Mouse (Mus musculus): ENCODE results near the gene Cldn8. TPM values are rescaled to one million over a fixed set of nuclear protein-coding genes. Genes with fewer than 3 reads are reported as not detected.

The Cldn8 gene
- polyA plus RNA-seq (2015; fragmentation: Nextera tagmentation; extraction: Ambion mirVana) = 0.06 TPM in 1 of 2 replicates, not detected in the other

DNA sequence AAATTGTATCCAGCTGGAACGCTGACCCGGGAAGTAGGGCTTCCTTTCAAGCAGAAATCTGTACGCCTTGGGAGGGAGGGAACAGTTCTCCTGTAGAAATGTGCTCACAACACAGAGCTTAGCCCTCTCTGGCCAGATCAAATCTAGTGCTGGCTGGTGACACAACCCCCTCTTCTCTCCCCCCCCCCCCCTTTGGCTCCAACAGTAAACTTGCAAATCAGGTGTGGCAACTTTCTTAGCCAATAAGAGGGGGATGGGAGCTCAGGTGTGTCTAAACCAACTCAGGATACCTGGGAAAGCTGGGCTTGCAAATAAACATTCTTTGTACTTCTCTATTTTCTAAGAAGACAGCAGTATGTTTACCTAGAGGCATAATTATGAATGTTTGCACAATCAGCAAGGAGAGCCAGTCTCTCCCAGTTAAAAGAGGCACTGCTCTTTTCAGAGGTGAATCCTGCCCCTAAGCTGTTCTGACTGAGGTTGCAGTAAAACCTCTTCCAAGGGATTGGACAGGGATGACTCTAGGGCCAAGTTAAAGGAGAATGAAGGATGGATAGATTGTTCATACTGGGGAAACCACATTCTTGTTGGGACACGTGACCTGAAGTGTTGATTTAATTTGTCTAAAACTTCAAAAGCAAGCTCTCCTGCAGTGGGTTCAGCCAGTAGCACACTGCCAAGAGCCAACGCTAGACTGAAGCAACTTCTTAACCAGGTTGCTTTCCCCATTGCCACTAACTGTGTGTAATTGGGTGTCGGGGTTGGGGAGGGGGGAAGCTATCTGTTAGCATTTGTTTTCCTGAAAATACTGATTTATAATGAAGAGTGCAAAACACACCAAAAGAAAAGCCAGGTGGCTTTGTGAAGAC is at the start of gene Cldn8:
TSS of gene Cldn8 (minus strand) at position 139 of the 869 bp plus-strand sequence.
- 80% methylated on average over 6 of the region's 6 CpGs for WGBS
- Histone ChIP-seq H3K36me3 (replicated peaks) (no peaks in the 10 kb centered on the region), H3K4me2 (no peak within 1 kb of the TSS), H3K4me1 (no peaks in the 10 kb centered on the region), H3K27ac (no peak within 1 kb of the TSS), H3K27me3 (replicated peaks) (no peaks in the 10 kb centered on the region), H3K4me3 (no peak within 1 kb of the TSS), H3K9ac (no peak within 1 kb of the TSS), H3K9me3 (no peaks in the 10 kb centered on the region)
- no peak for ATAC-seq (replicated peaks)

DNA sequence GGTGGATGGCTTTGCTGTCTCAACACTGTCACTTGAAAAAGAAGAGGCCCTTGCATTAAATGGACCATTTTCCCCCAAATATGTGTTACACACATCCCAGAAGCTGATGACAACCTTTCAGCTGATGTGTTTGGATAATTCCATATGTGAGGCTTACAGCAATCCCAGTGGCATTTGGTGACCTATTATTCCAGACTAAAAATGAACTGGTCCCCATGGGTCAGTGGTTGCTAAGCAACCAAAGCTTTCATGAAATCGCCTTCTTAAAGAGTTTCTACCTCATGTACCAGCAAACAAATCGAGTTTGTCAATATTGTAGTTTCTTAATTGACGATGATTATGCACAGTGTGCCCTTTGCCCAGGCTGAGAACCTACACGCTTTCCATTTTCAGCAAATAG is 49.7 kb upstream of the Cldn8 start:
- 42% methylated on average over 4 of the region's 4 CpGs for WGBS
- H3K36me3 ChIP-seq (replicated peaks) = no peaks in the 10 kb centered on the region
- no peak overlapping the region for H3K4me2 ChIP-seq
- H3K9me3 ChIP-seq = no peaks in the 10 kb centered on the region
- no peaks in the 10 kb centered on the region for H3K27me3 ChIP-seq (replicated peaks)
- no peak for ATAC-seq (replicated peaks)
- 0 out of 2 replicates have a peak, but pooled peaks cover 4% of the 10 kb centered on the region for H3K4me1 ChIP-seq
- no peak overlapping the region for H3K9ac ChIP-seq
- H3K27ac ChIP-seq = no peak overlapping the region
- no peak overlapping the region for H3K4me3 ChIP-seq

DNA sequence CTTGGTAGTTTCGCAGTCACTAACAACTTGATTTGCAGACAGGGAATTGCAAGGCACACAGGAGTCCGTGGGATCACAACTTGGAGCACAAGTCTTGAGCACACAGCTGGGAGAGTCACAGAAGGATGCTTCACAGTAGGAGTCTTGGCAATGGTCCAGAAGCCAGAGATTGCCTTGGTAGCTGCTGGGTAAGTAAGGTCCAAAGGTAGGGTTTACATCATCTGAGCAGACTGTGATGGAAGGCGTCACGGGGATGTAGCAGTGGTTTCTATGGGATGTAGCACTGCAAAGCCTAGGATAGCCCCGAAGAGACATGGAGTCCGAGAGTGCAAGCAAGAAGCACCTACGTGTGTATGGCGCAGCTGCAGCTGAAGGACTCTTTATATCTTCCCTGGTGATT is 48.9 kb upstream of the Cldn8 start, which contains the start of gene Krtap24-1:
TSS of gene Krtap24-1 (minus strand) at position 358 of the 400 bp plus-strand sequence.
- Histone ChIP-seq H3K9ac (no peak within 1 kb of the TSS), H3K4me2 (no peak within 1 kb of the TSS), H3K27me3 (replicated peaks) (no peaks in the 10 kb centered on the region), H3K9me3 (no peaks in the 10 kb centered on the region), H3K36me3 (replicated peaks) (no peaks in the 10 kb centered on the region), H3K4me1 (0 out of 2 replicates have a peak, but pooled peaks cover 4% of the 10 kb centered on the region), H3K4me3 (no peak within 1 kb of the TSS), H3K27ac (no peak within 1 kb of the TSS)
- WGBS = 92% methylated on average over 8 of the region's 8 CpGs
- no peak for ATAC-seq (replicated peaks)

DNA sequence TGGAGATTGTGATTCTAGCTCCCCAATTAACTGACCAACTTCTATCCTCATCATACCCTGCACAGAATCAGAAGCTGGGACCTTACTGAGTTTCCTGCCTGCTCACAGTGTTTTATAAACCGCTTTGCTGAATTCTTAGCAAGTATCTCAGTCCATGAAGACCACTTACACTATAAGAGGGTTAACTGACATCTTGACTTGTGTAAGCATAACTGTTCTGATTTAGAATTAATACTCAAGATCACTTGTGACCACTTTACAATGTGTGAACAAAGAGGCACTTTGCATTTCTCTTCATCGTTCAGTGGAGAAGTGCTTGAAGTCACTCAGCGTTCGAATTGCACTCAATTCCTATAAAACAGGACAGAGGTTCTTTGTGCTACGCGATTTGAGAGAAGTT is 41.6 kb upstream of the Cldn8 start:
- 79% methylated on average over 6 of the region's 6 CpGs for WGBS
- Histone ChIP-seq H3K27me3 (replicated peaks) (no peaks in the 10 kb centered on the region), H3K4me2 (no peak overlapping the region), H3K4me3 (no peak overlapping the region), H3K9me3 (no peaks in the 10 kb centered on the region), H3K36me3 (replicated peaks) (no peaks in the 10 kb centered on the region), H3K4me1 (no peaks in the 10 kb centered on the region), H3K9ac (no peak overlapping the region), H3K27ac (no peak overlapping the region)
- no peak for ATAC-seq (replicated peaks)

DNA sequence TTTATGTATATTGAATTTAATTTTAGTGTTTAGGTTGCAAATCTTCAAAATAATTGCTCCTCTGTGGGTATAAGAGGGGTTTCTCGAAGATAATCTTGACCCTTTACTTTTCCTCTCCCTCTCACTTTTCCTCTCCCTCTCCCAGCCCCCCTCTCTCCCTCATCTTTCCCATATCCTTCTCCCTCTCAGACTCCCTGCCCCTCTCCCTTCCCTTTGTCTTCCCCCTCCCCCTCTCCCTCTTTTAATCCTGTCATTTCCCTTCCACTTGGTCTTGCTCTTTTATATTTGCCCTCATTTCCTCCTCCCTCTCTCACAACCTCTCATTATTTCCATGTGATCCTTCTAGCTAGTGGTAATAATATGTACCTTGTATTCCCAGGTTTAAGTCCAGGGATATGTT is 39.5 kb upstream of the Cldn8 start:
- 53% methylated on average over 1 of the region's 1 CpGs for WGBS
- H3K9me3 ChIP-seq = no peaks in the 10 kb centered on the region

DNA sequence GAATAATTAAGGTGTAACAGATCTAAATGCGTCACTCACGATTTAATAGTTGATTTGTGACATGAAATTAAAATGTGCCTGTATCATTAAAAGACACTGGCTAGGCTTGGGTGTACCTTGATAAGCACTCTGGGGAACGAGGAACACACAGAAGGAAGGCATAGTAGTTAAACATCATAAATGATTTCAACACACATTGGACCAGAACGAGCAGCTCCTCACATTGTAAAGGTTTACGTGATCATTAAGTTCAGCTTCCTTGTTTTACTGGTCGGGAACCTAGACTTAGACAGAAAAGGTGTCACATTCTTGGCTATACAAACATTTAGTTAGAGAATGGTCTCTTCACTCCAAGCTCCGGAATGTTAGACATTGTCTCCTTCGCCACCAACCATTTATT is 37.3 kb upstream of the Cldn8 start:
- H3K27ac ChIP-seq = no peak overlapping the region
- no peaks in the 10 kb centered on the region for H3K27me3 ChIP-seq (replicated peaks)
- WGBS = 85% methylated on average over 8 of the region's 8 CpGs
- H3K36me3 ChIP-seq (replicated peaks) = no peaks in the 10 kb centered on the region
- no peak overlapping the region for H3K4me3 ChIP-seq
- H3K4me1 ChIP-seq = no peaks in the 10 kb centered on the region
- ATAC-seq (replicated peaks) = no peak
- no peak overlapping the region for H3K4me2 ChIP-seq
- H3K9me3 ChIP-seq = no peaks in the 10 kb centered on the region
- no peak overlapping the region for H3K9ac ChIP-seq

More for the DNA sequence above, 39.5 kb upstream of the Cldn8 start:
- Histone ChIP-seq H3K27me3 (replicated peaks) (no peaks in the 10 kb centered on the region), H3K4me3 (no peak overlapping the region), H3K4me2 (no peak overlapping the region), H3K27ac (no peak overlapping the region), H3K9ac (no peak overlapping the region), H3K4me1 (no peaks in the 10 kb centered on the region), H3K36me3 (replicated peaks) (no peaks in the 10 kb centered on the region)
- no peak for ATAC-seq (replicated peaks)

DNA sequence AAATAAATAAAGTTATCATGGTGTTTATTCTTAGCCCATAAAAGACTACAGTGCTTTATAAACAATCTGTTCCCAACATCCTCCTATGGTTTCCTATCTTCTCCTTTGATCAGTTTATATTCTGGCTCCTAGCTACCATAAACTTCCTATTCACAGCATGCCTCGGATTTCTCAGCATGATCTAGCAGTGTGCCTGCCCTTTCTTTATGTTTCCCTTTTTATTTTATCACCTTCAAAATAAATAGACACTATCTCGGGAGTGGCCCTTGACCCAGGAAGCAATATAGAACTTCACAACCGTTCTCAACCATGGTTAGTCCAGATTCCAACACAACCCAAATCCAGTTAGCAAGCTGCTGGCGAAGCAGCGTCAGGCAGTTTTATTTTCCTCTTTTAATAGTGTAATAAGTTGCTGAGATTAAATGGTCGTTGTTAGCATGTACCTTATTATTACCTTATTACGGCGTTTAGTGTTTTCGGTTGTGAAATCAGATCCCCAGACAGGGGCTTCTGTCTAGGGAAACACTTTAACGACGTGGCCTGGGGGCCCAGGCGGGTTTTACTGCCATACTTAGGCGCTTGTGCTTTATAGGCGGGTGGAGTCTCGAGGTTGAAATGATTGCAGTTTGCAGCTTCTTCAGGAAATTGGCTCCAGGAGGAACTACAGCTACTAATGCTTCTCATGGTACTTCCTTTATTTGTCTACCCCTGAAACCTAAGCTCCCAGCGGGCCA is 36.7 kb upstream of the Cldn8 start:
- no peaks in the 10 kb centered on the region for H3K27me3 ChIP-seq (replicated peaks)
- H3K4me2 ChIP-seq = no peak overlapping the region
- no peaks in the 10 kb centered on the region for H3K9me3 ChIP-seq
- no peak for ATAC-seq (replicated peaks)
- H3K4me1 ChIP-seq = no peaks in the 10 kb centered on the region
- H3K36me3 ChIP-seq (replicated peaks) = no peaks in the 10 kb centered on the region
- H3K27ac ChIP-seq = no peak overlapping the region
- 71% methylated on average over 16 of the region's 16 CpGs for WGBS
- no peak overlapping the region for H3K9ac ChIP-seq
- no peak overlapping the region for H3K4me3 ChIP-seq

DNA sequence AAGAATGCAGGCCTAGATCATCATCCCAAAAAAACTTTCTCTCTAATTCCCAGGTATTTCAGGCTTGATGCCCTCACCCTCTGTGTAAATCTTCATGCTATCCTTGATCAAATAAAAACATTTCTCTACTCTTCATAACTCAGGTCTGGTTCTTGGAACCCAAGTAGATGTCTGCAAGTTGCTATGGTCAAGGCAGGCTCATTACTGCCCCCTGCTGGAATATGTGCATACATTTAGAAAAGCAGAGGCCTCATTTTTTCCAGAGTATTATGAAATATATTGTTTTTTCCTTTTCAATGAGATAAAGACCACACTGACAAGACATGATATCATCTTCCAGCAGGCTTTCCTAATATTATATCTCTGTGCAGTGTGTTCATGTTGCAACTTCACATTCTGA is 29.8 kb upstream of the Cldn8 start:
- H3K4me3 ChIP-seq = no peak overlapping the region
- H3K27me3 ChIP-seq (replicated peaks) = no peaks in the 10 kb centered on the region
- H3K27ac ChIP-seq = no peak overlapping the region
- H3K36me3 ChIP-seq (replicated peaks) = no peaks in the 10 kb centered on the region
- no peak overlapping the region for H3K4me2 ChIP-seq
- no peak overlapping the region for H3K9ac ChIP-seq
- no peaks in the 10 kb centered on the region for H3K9me3 ChIP-seq
- ATAC-seq (replicated peaks) = no peak
- no peaks in the 10 kb centered on the region for H3K4me1 ChIP-seq

DNA sequence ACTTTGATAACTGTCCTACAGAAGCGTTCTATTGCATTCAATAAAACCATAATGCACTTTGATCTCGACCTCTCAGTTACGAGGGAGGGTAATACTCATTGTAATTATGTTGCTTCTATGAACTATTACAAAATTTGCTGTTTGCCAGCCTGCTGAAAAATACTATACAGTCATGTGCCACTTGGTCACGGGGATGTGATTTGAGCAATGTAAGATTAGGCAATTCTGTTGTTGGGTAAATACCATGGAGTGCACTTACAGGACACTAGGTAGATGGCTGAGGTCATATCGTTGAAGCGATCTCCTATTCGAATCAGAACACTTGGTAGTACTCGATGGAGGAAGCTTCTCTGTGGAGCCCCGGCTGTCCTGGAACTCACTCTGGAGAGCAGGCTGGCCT is 20.4 kb upstream of the Cldn8 start:
- Histone ChIP-seq H3K4me3 (no peak overlapping the region), H3K27me3 (replicated peaks) (no peaks in the 10 kb centered on the region)
- WGBS = 89% methylated on average over 9 of the region's 9 CpGs

DNA sequence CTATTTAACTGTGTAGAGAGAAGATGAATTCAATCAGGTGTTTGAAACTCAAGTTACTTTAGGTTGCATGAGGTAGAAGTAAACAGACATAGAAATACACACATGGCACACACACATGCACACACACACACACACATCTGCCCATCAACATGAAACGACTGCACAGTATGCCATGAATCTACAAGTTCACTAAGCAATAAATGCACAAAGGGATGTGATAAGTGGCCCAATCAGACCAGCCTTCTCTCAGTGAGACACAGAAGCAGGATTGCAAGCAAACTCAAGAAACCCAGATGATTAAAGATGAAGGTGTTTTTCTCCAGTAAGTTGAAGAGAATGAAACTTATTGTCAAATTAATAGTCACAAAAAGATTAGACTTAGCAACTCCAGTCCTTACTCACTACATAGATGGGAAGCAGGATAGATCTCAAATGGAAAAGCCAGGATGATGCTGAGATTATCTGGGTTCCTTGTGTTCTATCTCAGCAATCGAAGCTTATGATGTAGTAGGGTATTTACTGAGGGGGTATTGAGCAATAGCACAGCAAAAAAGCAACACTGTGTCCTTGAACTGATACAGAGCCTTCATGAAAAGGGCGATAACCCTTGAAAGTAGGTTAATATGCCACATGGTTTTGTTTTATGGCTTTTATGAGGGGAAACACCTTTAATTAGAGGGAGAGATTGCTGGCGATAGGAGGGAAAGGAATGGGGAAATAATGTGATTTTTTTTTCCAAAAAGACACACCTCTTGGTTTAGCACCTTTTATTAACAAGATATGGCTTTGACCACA is 13.1 kb upstream of the Cldn8 start:
- no peak overlapping the region for H3K27ac ChIP-seq
- no peaks in the 10 kb centered on the region for H3K27me3 ChIP-seq (replicated peaks)
- WGBS = 85% methylated on average over 4 of the region's 4 CpGs
- H3K9ac ChIP-seq = no peak overlapping the region
- no peak overlapping the region for H3K4me3 ChIP-seq
- no peaks in the 10 kb centered on the region for H3K4me1 ChIP-seq
- H3K36me3 ChIP-seq (replicated peaks) = no peaks in the 10 kb centered on the region
- H3K4me2 ChIP-seq = no peak overlapping the region
- no peak for ATAC-seq (replicated peaks)
- no peaks in the 10 kb centered on the region for H3K9me3 ChIP-seq

More for the DNA sequence above, 20.4 kb upstream of the Cldn8 start:
- ATAC-seq (replicated peaks) = no peak
- Histone ChIP-seq H3K36me3 (replicated peaks) (no peaks in the 10 kb centered on the region), H3K9ac (no peak overlapping the region), H3K27ac (no peak overlapping the region), H3K9me3 (no peaks in the 10 kb centered on the region), H3K4me2 (no peak overlapping the region), H3K4me1 (no peaks in the 10 kb centered on the region)

DNA sequence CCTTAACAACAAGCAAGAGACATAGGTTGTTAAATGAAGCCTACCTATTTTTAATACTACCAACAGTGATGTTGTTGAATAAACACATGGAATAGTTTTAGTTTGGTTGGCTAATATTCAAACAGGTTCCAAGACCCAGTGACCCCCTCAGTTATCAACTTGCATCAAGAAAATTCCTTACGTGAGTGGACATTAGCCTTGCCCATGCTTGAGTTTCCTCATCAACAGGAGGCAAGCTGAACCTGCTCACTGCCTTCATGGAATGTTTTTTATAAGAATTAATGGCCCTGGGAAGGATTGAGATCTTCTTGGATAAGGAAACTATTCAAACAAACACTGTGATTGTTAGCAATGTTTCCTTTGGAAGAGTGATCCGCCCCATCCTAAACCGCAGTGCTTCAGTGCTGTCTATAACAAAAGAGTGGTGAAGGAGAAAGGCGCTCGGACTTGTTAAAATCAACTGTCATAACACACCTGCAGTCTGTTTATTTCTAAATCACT is 10.0 kb upstream of the Cldn8 start:
- Histone ChIP-seq H3K27ac (no peak overlapping the region), H3K27me3 (replicated peaks) (no peaks in the 10 kb centered on the region), H3K9me3 (no peaks in the 10 kb centered on the region), H3K9ac (no peak overlapping the region), H3K4me2 (no peak overlapping the region), H3K4me3 (no peak overlapping the region), H3K4me1 (no peaks in the 10 kb centered on the region), H3K36me3 (replicated peaks) (no peaks in the 10 kb centered on the region)
- no peak for ATAC-seq (replicated peaks)
- WGBS = 91% methylated on average over 5 of the region's 5 CpGs

DNA sequence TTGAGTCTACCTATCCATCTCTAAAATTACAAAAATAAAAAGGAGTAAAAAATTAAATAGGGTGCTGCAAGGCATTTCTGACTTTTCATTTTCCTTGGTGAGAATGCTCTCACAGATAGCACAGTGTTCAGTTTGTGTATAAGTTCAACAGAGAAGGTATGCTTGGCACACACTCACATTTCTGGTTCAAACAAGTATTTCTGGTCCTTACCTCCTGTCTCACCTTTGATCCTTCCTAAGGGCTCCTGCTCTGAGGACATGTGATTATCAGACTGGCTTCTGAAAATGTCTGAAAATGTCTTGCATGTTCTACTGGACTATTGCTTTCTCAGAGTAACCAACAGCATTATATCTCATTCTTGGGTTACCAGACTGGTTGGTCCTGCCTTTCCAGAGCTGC is 7.2 kb upstream of the Cldn8 start:
- H3K9me3 ChIP-seq = no peaks in the 10 kb centered on the region
- no peaks in the 10 kb centered on the region for H3K36me3 ChIP-seq (replicated peaks)
- H3K27me3 ChIP-seq (replicated peaks) = no peaks in the 10 kb centered on the region
- H3K9ac ChIP-seq = no peak overlapping the region
- no peak for ATAC-seq (replicated peaks)
- H3K4me1 ChIP-seq = no peaks in the 10 kb centered on the region
- no peak overlapping the region for H3K27ac ChIP-seq
- no peak overlapping the region for H3K4me2 ChIP-seq
- no peak overlapping the region for H3K4me3 ChIP-seq
